Mouse (Mus musculus) erythroblast, adult 5-6 weeks (primary cell): ENCODE data around the gene Snx30. TPM values are rescaled to one million over a fixed set of nuclear protein-coding genes. Genes with fewer than 3 reads are reported as not detected.

Experiments used
- ATAC-seq: replicated peaks from 2 replicates; pipeline ENCODE4 v1.8.0; 2016; ENCODE audit warnings: moderate number of reproducible peaks, mild to moderate bottlenecking, moderate TSS enrichment, inconsistent platforms; ENCODE audit not compliant: poor library complexity, low FRiP score, severe bottlenecking
- total RNA-seq, 2 experiments: library from RNA; stranded (forward) in 1 of 2; stranded (reverse) in 1 of 2; fragments of 150-400 nt in 1 of 2; fragments of 200-764, 138-1000 nt in 1 of 2; gene quantifications; 2 replicates each; pipeline versions ENCODE4 v1.2.3 to v1.2.4; 2015 to 2017; ENCODE audit warnings: low replicate concordance in 2 of 2

Snx30 gene
- total RNA-seq, 2 experiments from 2014 or later: 2.1 to 3.7 TPM

GRCm38 (mm10) chr4:59863869-59864268 lies 58.2 kb downstream of the Snx30 start:
- no peak for ATAC-seq

DNA sequence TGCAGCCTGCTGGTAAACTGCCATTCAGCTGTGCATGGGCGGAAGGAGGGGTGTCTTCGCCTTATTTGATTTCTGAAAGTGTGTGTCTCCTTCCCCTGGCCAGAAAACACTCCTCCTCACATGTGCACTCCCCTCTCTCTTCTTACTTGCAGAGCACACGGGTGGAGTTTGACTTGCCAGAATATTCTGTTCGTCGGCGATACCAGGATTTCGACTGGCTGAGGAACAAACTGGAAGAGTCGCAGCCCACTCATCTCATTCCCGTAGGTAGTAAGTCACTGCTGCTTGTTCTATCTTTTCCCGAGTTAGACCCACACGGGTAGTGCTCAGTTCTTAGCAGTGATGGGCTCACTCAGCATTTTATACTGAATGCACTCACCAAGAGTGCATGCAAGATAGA lies 62.4 kb downstream of the Snx30 start:
- no peak for ATAC-seq

GRCm38 (mm10) chr4:59869488-59870057 lies 63.9 kb downstream of the Snx30 start:
- ATAC-seq: no peak

DNA sequence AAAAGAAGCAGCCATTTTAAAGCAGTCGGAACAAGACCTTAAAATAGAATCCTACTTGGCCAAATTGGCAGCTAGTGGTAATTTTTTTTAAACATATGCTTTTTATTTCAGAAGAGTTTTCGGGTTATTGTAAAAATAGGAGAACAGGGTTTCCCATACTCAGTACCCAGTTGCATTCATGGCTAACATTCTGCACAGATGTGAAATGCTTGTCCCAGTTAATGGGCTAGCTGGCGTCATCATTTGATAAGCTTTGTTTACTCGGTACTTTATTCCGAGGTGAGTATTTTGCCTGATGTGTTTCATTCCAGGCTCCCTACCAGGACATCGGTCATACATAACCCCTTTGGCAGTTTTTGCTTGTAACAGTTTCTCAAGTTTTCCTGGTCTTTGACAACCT lies 64.8 kb downstream of the Snx30 start:
- ATAC-seq: no peak

DNA sequence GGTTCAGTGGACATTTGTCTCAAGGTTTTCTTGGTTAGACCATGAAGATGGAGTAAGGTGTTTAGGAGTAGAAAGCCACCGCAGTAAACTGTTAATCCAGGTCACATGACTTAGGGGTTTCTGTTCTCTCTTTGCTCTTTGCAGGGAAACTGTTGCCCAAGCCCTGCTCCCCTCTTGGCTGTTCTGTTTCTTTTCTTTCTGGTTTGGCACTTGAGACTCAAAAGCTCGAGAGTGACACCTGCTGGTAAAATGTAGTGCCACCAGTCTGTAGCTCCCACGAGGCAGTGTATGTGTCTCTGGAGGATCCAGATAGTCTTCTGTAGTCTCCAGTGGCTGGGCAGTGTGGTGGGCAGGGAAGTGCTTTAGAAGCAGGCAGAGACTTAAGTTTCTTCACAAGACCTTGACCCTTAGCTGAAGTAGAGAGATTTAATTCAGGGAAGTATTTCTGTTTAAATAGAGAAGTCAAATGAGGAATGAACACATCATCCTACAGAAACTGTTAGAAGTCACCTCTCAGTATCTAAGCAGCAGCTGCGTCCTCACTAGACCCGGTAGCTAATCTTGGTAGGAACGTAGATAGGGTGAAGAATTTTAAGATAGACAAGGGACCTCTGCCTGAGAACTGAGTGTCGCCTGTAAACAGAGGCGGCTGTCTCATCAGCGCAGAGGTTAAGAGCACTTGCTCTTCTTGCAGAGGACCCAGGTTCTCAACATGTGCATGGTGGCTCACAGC lies 65.4 kb downstream of the Snx30 start:
- peak; percentile 84 for ATAC-seq

- ATAC-seq: no peak
Measured at GRCm38 (mm10) chr4:59873240-59873639, 67.6 kb downstream of the Snx30 start.

GRCm38 (mm10) chr4:59873830-59874229 lies 68.2 kb downstream of the Snx30 start:
- ATAC-seq: no peak

- no peak for ATAC-seq
Measured at GRCm38 (mm10) chr4:59876570-59876969, 70.9 kb downstream of the Snx30 start.

- no peak for ATAC-seq
Measured at GRCm38 (mm10) chr4:59877025-59877424, 71.4 kb downstream of the Snx30 start.

DNA sequence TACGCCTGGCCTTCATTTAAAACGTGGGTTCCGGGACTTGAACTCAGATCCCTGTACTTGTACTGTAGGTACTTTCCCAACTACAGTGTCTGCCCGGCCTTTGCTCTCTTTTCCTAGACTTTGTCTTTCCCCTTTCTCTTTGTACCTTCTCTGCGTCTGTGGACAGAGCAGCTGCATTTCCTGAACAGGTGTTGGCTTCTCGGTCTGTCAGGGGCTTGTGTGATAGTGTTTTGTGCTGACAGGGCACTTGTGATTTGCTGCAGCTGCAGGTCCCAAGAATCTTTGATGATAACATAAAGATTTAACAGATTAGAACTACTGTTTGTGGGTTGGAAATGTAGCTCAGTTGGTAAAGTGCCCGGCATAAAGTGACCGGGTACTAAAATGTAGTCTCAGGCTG lies 73.0 kb downstream of the Snx30 start:
- ATAC-seq: no peak

GRCm38 (mm10) chr4:59879444-59879843 lies 73.8 kb downstream of the Snx30 start:
- ATAC-seq: no peak

GRCm38 (mm10) chr4:59880725-59881124 lies 75.1 kb downstream of the Snx30 start:
- no peak for ATAC-seq

DNA sequence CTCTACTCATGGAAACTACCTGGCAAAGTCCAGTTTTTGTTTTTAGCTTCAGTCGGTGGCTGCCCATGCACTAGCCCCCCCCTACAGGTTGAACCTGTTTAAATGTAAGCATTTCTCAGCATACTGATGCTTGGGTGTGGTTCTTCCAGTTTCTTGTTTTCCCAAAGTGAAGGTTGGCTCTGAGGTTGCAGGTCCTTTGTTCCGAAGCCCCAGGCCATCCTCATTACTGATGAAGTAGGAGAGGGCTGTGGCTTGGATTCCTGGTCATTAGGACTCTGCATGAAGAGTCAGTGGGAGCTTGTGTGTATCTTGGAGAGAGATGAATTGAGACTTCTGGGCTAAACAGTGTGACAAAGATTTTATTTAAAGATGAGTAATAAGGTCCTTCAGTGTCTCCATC lies 75.6 kb downstream of the Snx30 start:
- ATAC-seq: no peak

DNA sequence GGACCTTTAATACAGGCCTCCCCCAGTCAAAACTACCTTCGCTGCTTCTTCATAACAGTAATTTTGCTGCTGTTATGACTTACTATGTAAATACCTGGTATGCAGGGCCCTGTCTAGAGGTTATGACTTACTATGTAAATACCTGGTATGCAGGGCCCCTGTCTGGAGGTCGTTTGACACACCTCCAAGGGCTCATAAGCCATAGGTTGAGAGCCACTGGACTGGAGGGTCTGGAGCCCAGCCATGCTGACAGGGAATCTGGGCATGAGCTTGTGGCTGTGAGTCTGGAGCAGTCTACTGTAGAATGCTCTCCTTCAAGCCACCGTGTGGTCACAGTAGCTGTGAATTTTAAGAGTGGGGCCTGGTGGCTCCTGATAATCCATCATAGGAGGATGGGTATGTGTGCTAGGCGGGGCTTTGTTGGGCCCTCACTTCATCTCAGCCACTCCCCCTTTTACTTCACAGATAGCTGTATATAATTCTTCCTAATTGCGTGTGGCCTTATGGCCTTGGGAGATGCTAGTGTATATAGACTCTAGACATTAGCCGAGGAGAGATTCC lies 78.6 kb downstream of the Snx30 start:
- ATAC-seq: no peak

DNA sequence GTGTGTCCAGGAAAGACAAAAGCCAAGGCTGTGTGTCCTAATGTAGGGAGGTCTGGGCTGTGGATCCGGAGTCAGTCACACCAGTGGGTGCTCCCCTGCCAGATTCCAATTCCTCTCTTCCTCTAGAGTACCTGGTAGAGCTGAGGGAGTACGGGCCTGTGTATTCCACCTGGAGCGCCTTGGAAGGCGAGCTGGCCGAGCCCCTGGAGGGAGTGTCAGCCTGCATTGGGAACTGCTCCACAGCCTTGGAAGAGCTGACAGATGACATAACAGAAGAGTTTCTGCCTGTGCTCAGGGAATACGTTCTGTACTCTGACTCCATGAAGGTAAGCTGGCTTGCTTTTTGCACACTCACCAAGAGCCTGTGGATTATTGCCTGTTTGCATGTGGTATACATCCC lies 80.6 kb downstream of the Snx30 start:
- ATAC-seq: no peak

GRCm38 (mm10) chr4:59887011-59887410 lies 81.4 kb downstream of the Snx30 start:
- no peak for ATAC-seq

GRCm38 (mm10) chr4:59888014-59888413 lies 82.4 kb downstream of the Snx30 start:
- ATAC-seq: no peak

- no peak for ATAC-seq
Measured at GRCm38 (mm10) chr4:59890086-59890600, 84.5 kb downstream of the Snx30 start.

GRCm38 (mm10) chr4:59891723-59892416 lies 86.2 kb downstream of the Snx30 start:
- ATAC-seq: no peak

GRCm38 (mm10) chr4:59892731-59893130 lies 87.1 kb downstream of the Snx30 start:
- no peak for ATAC-seq

DNA sequence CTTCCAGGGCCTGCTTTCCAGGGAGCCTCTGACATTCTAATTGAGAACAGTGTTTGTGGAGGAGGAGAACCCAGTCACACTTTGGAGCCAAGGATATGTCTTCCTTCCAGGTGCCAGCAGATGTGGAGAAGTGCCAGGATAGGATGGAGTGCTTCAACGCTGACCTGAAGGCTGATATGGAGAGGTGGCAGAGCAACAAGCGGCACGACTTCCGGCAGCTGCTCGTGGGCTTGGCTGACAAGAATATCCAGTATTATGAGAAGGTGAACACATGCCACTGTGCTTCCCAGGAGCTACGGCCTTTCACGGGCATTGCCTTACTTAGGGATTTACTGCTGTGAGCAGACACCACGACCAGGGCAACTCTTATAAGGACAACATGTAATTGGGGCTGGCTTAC lies 88.8 kb downstream of the Snx30 start:
- ATAC-seq: no peak
